Mouse (Mus musculus) CD4-positive helper T cell, adult 2 months (primary cell): ENCODE data around the gene Cd276.
A peak's percentile ranks its signal among the peaks of the same experiment; 100 is the strongest.

ENCODE experiments used
- DNase-seq: peaks from one replicate; pipeline ENCODE4 v3.0.0-alpha.2; 2012; ENCODE audit warnings: low read depth, missing footprints, low spot score

Gene Cd276

GRCm38 (mm10) chr9:58550928-58551327, 4.3 kb downstream of the Cd276 start:
- no peak for DNase-seq

GRCm38 (mm10) chr9:58549694-58550093, 5.5 kb downstream of the Cd276 start:
- DNase-seq, result no peak

- DNase-seq, result no peak
Measured at GRCm38 (mm10) chr9:58548897-58549296, 6.3 kb downstream of the Cd276 start.

- DNase-seq, result no peak
Measured at GRCm38 (mm10) chr9:58546630-58547360, 8.4 kb downstream of the Cd276 start.

- no peak for DNase-seq
Measured at GRCm38 (mm10) chr9:58545428-58545827, 9.8 kb downstream of the Cd276 start.

- DNase-seq, result no peak
Measured at GRCm38 (mm10) chr9:58544879-58545324, 10.3 kb downstream of the Cd276 start.

- DNase-seq, result peak; percentile 68
Measured at GRCm38 (mm10) chr9:58541895-58542338, 13.3 kb downstream of the Cd276 start.

- DNase-seq, result peak; percentile 63
Measured at GRCm38 (mm10) chr9:58539886-58540285, 15.4 kb downstream of the Cd276 start.

GRCm38 (mm10) chr9:58537774-58538173, 17.5 kb downstream of the Cd276 start:
- no peak for DNase-seq

- DNase-seq, result no peak
Measured at GRCm38 (mm10) chr9:58535447-58536134, 19.6 kb downstream of the Cd276 start.

- peak; percentile 51 for DNase-seq
Measured at GRCm38 (mm10) chr9:58534766-58535165, 20.5 kb downstream of the Cd276 start.

- DNase-seq, result no peak
Measured at GRCm38 (mm10) chr9:58533322-58533721, 21.9 kb downstream of the Cd276 start.

- DNase-seq, result no peak
Measured at GRCm38 (mm10) chr9:58532236-58532635, 23.0 kb downstream of the Cd276 start.

- DNase-seq, result no peak
Measured at GRCm38 (mm10) chr9:58530407-58530806, 24.8 kb downstream of the Cd276 start.

GRCm38 (mm10) chr9:58527841-58528240, 27.4 kb downstream of the Cd276 start:
- DNase-seq, result no peak

- no peak for DNase-seq
Measured at GRCm38 (mm10) chr9:58525108-58525507, 30.1 kb downstream of the Cd276 start.

GRCm38 (mm10) chr9:58521883-58522423, 33.3 kb downstream of the Cd276 start:
- DNase-seq, result no peak

- no peak for DNase-seq
Measured at GRCm38 (mm10) chr9:58520816-58521581, 34.2 kb downstream of the Cd276 start.

GRCm38 (mm10) chr9:58519953-58520352, 35.3 kb downstream of the Cd276 start:
- no peak for DNase-seq

GRCm38 (mm10) chr9:58517866-58518750, 37.1 kb downstream of the Cd276 start:
- no peak for DNase-seq

- no peak for DNase-seq
Measured at GRCm38 (mm10) chr9:58516480-58516879, 38.8 kb downstream of the Cd276 start.
